Comparison of ENCODE assay signal across 8 mouse cellular contexts in the genomic region with DNA sequence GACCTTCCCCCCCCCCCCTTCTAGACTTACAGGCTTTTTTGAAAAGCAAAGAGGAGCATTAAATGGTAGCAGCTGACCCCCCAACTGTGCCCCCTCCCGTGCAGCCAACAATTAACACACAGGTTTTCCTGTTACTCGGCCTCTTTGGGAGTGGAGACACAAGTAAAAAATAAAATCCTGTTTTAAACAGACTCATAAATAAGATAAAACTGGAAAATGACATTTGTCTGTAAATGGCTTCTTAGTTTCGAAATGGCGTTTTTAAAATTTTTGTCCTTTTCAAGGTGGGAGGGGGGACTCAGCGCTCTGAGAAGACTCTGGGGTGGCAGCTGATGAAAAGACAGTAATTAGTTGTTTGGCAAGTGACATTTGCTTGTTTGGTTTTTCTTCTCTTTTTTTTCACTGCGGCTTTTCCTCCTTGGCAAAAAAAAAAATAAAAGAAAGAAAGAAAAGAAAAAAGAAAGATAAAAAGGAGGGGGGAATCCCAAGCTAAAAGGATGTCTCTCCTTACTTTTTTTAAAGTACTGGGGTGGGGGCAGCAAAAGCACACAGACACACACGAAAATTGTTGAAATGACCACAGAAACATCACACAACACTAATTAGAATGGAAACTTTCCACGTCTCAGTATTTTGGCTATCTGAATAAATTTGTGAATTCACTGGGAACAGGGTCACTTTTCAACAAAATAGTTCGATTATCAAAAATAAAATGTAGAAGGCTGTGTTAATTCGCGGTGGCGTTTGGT. TPM values are rescaled to one million over a fixed set of nuclear protein-coding genes. Genes with fewer than 3 reads are reported as not detected.
DNase-seq lines count a peak whose midpoint lies in the region; ATAC-seq lines count a peak whose summit lies in the region.

No protein-coding gene starts in this region.

- H3K27ac ChIP-seq in liver, embryonic 11.5 days (ENCODE audit: low read depth, low read length): peak overlapping the region; percentile 58; the same call in 1 of the 2 replicates

- H3K27me3 ChIP-seq in erythroblast, embryonic 14.5 days (ENCODE audit: control insufficient read depth): peaks cover 17% of the 10 kb centered on the region
- no peaks in the 10 kb centered on the region for H3K27me3 ChIP-seq in liver, embryonic 11.5 days (replicated peaks; ENCODE audit: control insufficient read depth, insufficient read depth, low read length)

- peak overlapping the region; percentile 87 for H3K4me2 ChIP-seq in liver, embryonic 11.5 days

- peak overlapping the region; percentile 87 for H3K9ac ChIP-seq in liver, embryonic 11.5 days (ENCODE audit: low read depth, low read length)

- H3K4me1 ChIP-seq in erythroblast, embryonic 14.5 days (ENCODE audit: control insufficient read depth): peaks cover 71% of the 10 kb centered on the region
- peaks cover 44% of the 10 kb centered on the region for H3K4me1 ChIP-seq in liver, embryonic 11.5 days (replicated peaks; ENCODE audit: control insufficient read depth, insufficient read depth, low read length)

- peaks cover 17% of the 10 kb centered on the region for H3K9me3 ChIP-seq in erythroblast, embryonic 14.5 days (ENCODE audit: control insufficient read depth, low read length)
- peaks cover 7% of the 10 kb centered on the region; the same call in 1 of the 2 replicates for H3K9me3 ChIP-seq in liver, embryonic 11.5 days (ENCODE audit: control insufficient read depth, low read length)

- peak overlapping the region; percentile 96 for H3K4me3 ChIP-seq in erythroblast, embryonic 14.5 days (replicated peaks)
- peak overlapping the region; percentile 76 for H3K4me3 ChIP-seq in liver, embryonic 11.5 days (ENCODE audit: low read depth, low read length)

- DNase-seq in thymus, postnatal 0 days (ENCODE audit: low spot score): peak; percentile 25
- no peak for DNase-seq in thymus, adult 18-20 months
- DNase-seq in liver, embryonic 11.5 days (ENCODE audit: low spot score): no peak
- no peak for DNase-seq in frontal cortex, adult 2 months (ENCODE audit: extremely low spot score in 1 of 2, low spot score in 1 of 2)
- DNase-seq in urinary bladder, postnatal 4 days (ENCODE audit: low spot score in 2 of 2): no peak

- no peak for ATAC-seq in erythroblast, adult 5-6 weeks (replicated peaks; ENCODE audit: low FRiP score, poor library complexity, severe bottlenecking)
- ATAC-seq in liver, embryonic 11.5 days (replicated peaks; ENCODE audit: low FRiP score): no peak
- ATAC-seq in erythroid progenitor cell, adult 5-6 weeks (replicated peaks; ENCODE audit: low FRiP score, poor library complexity, severe bottlenecking): no peak

- H3K36me3 ChIP-seq in erythroblast, embryonic 14.5 days (ENCODE audit: control insufficient read depth): peaks cover 25% of the 10 kb centered on the region
- peaks cover 7% of the 10 kb centered on the region; the same call in 1 of the 2 replicates for H3K36me3 ChIP-seq in liver, embryonic 11.5 days (ENCODE audit: control insufficient read depth, insufficient read depth, low read length)

- 32% methylated on average over 12 of the region's 12 CpGs for WGBS in liver, embryonic 11.5 days

RNA-seq across cellular contexts. Expression of a gene that starts 15.1 kb away (rescaled TPM):
- 0.03 and 0.27 TPM in 2 replicates for polyA plus RNA-seq in erythroblast, embryonic 14.5 days (2012)
- not detected in 2 replicates for total RNA-seq in erythroblast, adult 5-6 weeks (2015; ENCODE audit: low replicate concordance)
- total RNA-seq in erythroblast, adult 5-6 weeks (2017; ENCODE audit: low replicate concordance): 0.43 and 8.5 TPM in 2 replicates
- 4.1 and 5.4 TPM in 2 replicates for polyA plus RNA-seq in thymus, postnatal 0 days (2015; fragmentation: Nextera tagmentation; extraction: Ambion mirVana)
- 7.3 and 7.7 TPM in 2 replicates for polyA plus RNA-seq in liver, embryonic 11.5 days (2014; fragmentation: Nextera tagmentation; extraction: Ambion mirVana)
- 2.9 and 7.7 TPM in 2 replicates for polyA plus RNA-seq in frontal cortex, adult 2 months (2012; rRNA removed)
- total RNA-seq in erythroid progenitor cell, adult 5-6 weeks (2015; ENCODE audit: low replicate concordance): not detected in 2 replicates
- total RNA-seq in erythroid progenitor cell, adult 5-6 weeks (2017; ENCODE audit: low replicate concordance): 0.61 and 11.9 TPM in 2 replicates

RNA-seq across cellular contexts. Expression of a gene that starts 47.3 kb away (rescaled TPM):
- polyA plus RNA-seq in erythroblast, embryonic 14.5 days (2012): 73.8 and 74.5 TPM in 2 replicates
- 236 and 242 TPM in 2 replicates for total RNA-seq in erythroblast, adult 5-6 weeks (2015; ENCODE audit: low replicate concordance)
- 156 and 162 TPM in 2 replicates for total RNA-seq in erythroblast, adult 5-6 weeks (2017; ENCODE audit: low replicate concordance)
- polyA plus RNA-seq in thymus, postnatal 0 days (2015; fragmentation: Nextera tagmentation; extraction: Ambion mirVana): 679 TPM in 2 replicates
- 729 and 742 TPM in 2 replicates for polyA plus RNA-seq in liver, embryonic 11.5 days (2014; fragmentation: Nextera tagmentation; extraction: Ambion mirVana)
- polyA plus RNA-seq in frontal cortex, adult 2 months (2012; rRNA removed): 2,156 and 2,275 TPM in 2 replicates
- total RNA-seq in erythroid progenitor cell, adult 5-6 weeks (2015; ENCODE audit: low replicate concordance): 338 and 377 TPM in 2 replicates
- 196 and 201 TPM in 2 replicates for total RNA-seq in erythroid progenitor cell, adult 5-6 weeks (2017; ENCODE audit: low replicate concordance)
